Mouse (Mus musculus): ENCODE data around the gene Gm12184. TPM values are rescaled to one million over a fixed set of nuclear protein-coding genes. Genes with fewer than 3 reads are reported as not detected.
"Not testable (repeated sequence)": the region's sequence is repeated elsewhere in the genome, so short reads cannot be mapped to it uniquely, and the experiment has no call there.

Gm12184 gene
- 1.2 and 1.7 TPM in 2 replicates for polyA plus RNA-seq (2015; fragmentation: Nextera tagmentation; extraction: Ambion mirVana)

DNA sequence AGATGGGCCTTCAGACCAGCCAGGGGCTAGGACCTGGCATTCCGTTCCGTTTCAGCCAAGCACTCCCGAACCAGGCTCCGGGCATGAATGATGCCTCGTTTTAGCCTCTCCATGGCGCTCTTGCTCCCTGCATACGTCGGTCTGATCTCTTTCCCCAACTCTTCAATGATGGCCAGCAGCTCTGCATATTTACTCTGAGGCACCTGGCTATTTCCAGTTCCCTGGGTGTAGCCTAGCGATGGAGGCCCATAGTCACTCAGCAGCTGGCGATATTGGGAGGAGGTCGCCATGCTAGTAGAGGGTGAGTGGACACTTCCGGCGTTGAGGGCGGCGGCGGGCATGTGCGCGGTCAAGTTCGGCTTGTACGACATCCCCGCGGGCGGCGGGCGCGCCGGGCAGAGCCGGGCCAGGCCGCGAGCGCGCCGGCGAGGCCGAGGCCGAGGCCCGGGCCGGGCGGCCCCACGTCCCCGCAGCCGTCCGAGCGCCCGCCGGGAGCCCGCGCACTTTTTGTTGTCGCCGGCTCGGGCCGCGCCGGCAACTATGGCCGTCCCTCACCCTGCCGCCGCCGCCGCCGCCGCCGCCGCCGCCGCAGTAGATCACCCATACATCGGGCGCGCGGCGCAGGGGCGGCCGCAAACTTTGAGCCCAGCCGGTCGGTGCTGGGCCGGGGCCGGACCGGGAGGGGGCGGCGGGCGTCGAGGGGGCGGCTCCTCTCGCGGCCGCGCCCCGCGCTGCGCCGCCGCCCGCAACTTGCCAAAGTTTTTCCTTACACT lies at the start of gene Gm12184, which contains the start of gene Trim7:
TSS of gene Gm12184 (minus strand) at position 677 of the 773 bp plus-strand sequence.
TSS of gene Trim7 (plus strand) at position 162 of the 773 bp plus-strand sequence.
- H3K4me1 ChIP-seq (replicated peaks) = peaks cover 34% of the 10 kb centered on the region
- ATAC-seq (ENCODE audit: low read depth) = peak; percentile 74
- not testable (repeated sequence) for H3K27ac ChIP-seq; H3K9me3 ChIP-seq (replicated peaks); H3K36me3 ChIP-seq
- peaks cover 27% of the 10 kb centered on the region for H3K27me3 ChIP-seq
- H3K4me2 ChIP-seq = peak within 1 kb of the TSS; percentile 85
- 1% methylated on average over 37 of the region's 92 CpGs for WGBS (ENCODE audit: insufficient replicate concordance)
- H3K9ac ChIP-seq = peak within 1 kb of the TSS; percentile 64
- peak within 1 kb of the TSS; percentile 61 for H3K4me3 ChIP-seq (replicated peaks)
- DNase-seq = peak; percentile 49

DNA sequence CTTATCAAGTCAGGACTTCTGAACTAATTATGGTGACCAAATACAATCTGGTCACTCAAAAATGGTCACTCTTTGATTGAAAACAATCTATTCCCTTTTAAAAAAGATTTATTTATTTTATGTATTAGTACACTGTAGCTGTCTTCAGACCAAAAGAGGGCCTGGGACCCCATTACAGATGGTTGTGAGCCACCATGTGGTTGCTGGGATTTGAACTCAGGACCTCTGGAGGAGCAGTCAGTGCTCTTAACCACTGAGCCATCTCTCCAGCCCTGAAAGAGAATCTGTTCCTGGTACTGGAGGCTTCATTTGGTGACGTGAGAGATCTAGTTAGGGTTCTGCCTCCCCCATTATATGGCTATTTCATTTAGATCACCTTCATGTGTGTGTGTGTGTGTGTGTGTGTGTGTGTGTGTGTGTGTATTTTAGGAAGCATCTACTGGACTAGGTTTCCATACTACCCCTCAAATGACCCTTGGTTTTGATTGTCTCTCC lies 48.9 kb upstream of the Gm12184 start:
- not testable (repeated sequence) for H3K9ac ChIP-seq; H3K27ac ChIP-seq; H3K36me3 ChIP-seq; DNase-seq; ATAC-seq (ENCODE audit: low read depth); H3K4me2 ChIP-seq; H3K27me3 ChIP-seq; H3K9me3 ChIP-seq (replicated peaks); H3K4me3 ChIP-seq (replicated peaks)
- 47% methylated on average over 1 of the region's 1 CpGs for WGBS (ENCODE audit: insufficient replicate concordance)
- peaks cover 41% of the 10 kb centered on the region for H3K4me1 ChIP-seq (replicated peaks)

DNA sequence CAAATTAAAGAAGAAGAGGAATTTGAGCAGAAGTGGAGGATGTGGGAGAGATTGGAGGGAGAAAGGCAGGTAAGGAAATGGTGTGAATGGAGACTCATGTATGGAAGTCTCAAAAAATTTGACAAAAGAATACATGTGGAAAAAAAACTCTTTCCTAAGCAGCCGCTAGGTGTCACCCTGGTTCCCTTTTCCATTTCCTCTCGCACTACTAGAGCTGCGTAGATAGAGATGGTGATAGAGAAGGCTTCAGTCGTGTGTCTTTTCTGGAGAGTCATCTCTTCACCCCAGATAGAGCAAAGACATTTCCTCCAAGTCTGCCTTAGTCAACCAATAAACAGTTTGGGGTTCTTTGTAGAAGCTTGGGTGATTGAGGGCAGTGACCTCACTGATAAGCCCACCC lies 48.0 kb upstream of the Gm12184 start:
- Histone ChIP-seq H3K27me3 (no peaks in the 10 kb centered on the region), H3K36me3 (no peaks in the 10 kb centered on the region), H3K4me2 (peak overlapping the region; percentile 84), H3K9ac (peak overlapping the region; percentile 76; the same call in 1 of the 2 replicates), H3K9me3 (replicated peaks) (no peaks in the 10 kb centered on the region), H3K4me1 (replicated peaks) (peaks cover 50% of the 10 kb centered on the region), H3K27ac (peak overlapping the region; percentile 91), H3K4me3 (replicated peaks) (no peak overlapping the region)
- ATAC-seq (ENCODE audit: low read depth) = no peak
- DNase-seq = peak; percentile 52
- WGBS (ENCODE audit: insufficient replicate concordance) = 1% methylated on average over 4 of the region's 4 CpGs

DNA sequence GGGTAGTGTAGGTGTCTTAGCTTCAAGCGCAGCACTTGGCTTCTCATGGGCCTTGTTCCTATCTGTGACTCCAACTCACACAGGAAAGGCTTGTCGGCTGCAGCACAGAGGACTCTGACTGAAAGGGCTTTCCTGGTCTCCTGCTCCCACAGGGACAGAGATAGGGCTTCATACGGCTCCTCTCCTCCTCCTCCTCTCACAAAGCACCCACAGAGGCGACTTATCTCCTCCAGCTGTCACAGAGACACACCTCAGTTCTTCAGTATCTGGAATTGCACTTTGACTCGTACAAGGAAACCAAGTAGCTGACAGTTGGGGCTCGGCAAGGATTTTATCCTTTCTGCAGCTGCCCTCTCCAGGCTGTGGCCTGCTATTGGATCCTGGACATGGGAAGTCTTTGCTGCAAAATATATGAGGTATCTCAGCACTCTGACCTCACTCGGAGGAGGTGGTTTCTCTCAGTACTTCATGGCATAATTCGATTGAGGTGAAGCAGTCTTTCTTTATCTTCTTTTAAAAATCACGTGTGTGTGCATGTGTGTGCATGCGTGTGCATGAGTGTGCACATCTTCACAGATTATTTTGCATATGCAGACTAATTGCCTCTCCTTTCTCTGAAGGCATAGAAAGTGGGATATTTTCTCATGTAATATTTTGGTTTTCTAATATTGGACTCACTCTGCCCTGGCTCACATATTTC lies 47.3 kb upstream of the Gm12184 start:
- Histone ChIP-seq H3K4me3 (replicated peaks) (peak overlapping the region; percentile 24), H3K36me3 (no peaks in the 10 kb centered on the region), H3K9ac (peak overlapping the region; percentile 76), H3K27me3 (no peaks in the 10 kb centered on the region), H3K4me2 (peak overlapping the region; percentile 84), H3K27ac (peak overlapping the region; percentile 91), H3K4me1 (replicated peaks) (peaks cover 57% of the 10 kb centered on the region), H3K9me3 (replicated peaks) (no peaks in the 10 kb centered on the region)
- peak; percentile 74 for DNase-seq
- peak; percentile 86 for ATAC-seq (ENCODE audit: low read depth)
- 11% methylated on average over 10 of the region's 10 CpGs for WGBS (ENCODE audit: insufficient replicate concordance)

DNA sequence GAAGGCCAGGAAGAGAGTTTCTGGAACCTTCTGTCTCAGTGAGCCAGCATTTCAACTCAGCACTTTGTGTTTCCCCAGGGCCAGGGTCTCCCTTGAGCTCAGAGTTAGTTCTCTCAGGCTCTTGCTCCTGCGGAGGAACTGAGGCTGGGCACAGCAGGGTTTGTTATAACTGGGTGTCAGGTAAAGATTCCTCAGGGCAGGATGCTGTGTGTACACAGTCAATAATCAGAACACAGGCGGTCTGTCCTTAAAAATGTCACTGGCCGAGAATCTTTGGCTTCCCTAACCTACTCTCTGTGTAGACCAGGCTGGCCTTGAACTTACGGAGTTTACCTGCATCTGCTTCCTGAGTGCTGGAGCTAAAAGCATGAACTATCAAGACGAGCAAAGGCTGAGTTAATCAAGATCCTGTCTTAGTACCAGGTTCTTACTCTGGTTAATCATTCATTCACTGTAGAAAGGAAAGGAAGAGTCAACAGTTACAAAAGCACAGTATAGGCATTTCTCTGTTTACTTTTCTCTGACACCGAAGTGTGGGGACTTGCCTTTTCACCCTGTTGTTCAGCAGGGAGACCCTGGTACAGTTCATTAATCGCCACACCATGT lies 46.3 kb upstream of the Gm12184 start:
- Histone ChIP-seq H3K9me3 (replicated peaks) (no peaks in the 10 kb centered on the region), H3K4me2 (peak overlapping the region; percentile 84), H3K36me3 (peaks cover under 1% of the 10 kb centered on the region; the same call in 1 of the 2 replicates), H3K27ac (peak overlapping the region; percentile 91), H3K4me1 (replicated peaks) (peaks cover 64% of the 10 kb centered on the region), H3K27me3 (no peaks in the 10 kb centered on the region), H3K9ac (peak overlapping the region; percentile 76), H3K4me3 (replicated peaks) (peak overlapping the region; percentile 68)
- DNase-seq (no peak), ATAC-seq (ENCODE audit: low read depth) (peak; percentile 1; the same call in 1 of the 2 replicates)
- 55% methylated on average over 7 of the region's 7 CpGs for WGBS (ENCODE audit: insufficient replicate concordance)

DNA sequence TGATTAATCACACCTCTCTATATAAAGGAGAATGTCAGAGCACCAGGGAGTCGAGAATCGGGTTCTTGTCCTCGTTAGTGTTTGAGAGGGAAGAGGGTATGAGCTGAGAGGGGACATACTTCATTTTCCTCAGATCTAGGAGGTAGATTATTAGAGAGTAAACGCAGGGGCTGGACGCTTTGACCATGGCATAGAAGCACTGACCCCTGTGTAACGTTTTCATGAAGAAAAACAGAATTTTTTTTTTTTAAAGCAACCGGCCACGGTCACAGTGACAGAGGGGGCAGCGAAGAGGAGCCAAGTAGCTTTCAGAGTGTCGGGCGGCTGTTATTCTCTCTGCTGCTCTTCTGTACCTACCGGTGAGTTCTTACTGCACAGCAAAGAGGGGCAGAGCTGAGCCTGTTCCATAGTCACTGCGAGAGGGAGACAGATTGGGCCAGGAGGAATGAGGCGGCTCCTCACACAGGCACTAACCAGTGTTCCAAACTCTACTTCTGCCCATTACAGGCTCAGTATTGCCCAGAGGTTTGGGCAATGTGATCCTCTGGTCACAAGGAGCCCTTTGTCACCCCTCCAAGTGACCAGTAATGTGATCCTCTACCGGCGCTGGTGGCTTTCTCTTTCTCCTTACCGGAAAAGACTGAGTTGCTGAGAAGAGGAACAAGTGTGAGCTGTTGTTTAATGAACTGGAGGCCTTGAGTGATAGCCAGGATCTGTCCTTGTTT lies 45.5 kb upstream of the Gm12184 start:
- peaks cover 8% of the 10 kb centered on the region for H3K36me3 ChIP-seq
- peak overlapping the region; percentile 91 for H3K27ac ChIP-seq
- no peak for DNase-seq
- peak; percentile 16 for ATAC-seq (ENCODE audit: low read depth)
- H3K4me2 ChIP-seq = peak overlapping the region; percentile 84
- no peaks in the 10 kb centered on the region for H3K9me3 ChIP-seq (replicated peaks)
- H3K27me3 ChIP-seq = no peaks in the 10 kb centered on the region
- peak overlapping the region; percentile 68 for H3K4me3 ChIP-seq (replicated peaks)
- WGBS (ENCODE audit: insufficient replicate concordance) = 2% methylated on average over 17 of the region's 17 CpGs
- peak overlapping the region; percentile 76 for H3K9ac ChIP-seq
- peaks cover 64% of the 10 kb centered on the region for H3K4me1 ChIP-seq (replicated peaks)

DNA sequence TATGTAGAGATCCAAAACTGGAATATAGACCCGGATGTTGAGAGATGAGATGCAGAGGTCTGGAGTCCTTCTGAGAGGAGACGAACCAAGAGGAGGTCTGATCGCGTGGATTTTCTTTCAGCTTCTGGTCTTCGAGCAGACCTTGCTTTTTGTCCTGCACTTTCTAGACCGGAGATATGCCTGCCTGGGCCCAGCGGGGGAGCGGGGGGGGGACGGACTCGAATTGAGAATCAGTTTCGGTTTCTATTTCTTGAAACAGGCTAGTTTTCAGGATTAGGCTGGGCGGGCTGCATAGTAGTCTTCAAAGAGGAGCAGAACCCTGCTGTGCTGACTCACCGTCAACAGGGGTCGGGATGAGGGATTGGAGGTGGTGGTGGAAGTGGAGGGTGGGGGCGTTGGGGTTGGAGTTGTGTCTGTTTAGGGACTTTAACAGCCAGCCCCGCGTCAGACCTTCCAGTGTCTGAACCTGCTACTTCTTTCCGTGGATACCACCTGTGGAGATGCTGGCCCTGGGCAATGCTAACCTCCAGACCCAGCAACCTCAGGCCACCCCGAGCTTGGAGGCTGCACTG lies 44.8 kb upstream of the Gm12184 start, which contains the start of gene Irgm1:
TSS of gene Irgm1 (minus strand) at position 483 of the 572 bp plus-strand sequence.
- H3K27me3 ChIP-seq = no peaks in the 10 kb centered on the region
- peak within 1 kb of the TSS; percentile 76 for H3K9ac ChIP-seq
- peak within 1 kb of the TSS; percentile 84 for H3K4me2 ChIP-seq
- under 1% methylated on average over 19 of the region's 19 CpGs for WGBS (ENCODE audit: insufficient replicate concordance)
- H3K27ac ChIP-seq = peak within 1 kb of the TSS; percentile 91
- H3K4me3 ChIP-seq (replicated peaks) = peak within 1 kb of the TSS; percentile 68
- ATAC-seq (ENCODE audit: low read depth) (peak; percentile 49), DNase-seq (peak; percentile 61)
- peaks cover 64% of the 10 kb centered on the region for H3K4me1 ChIP-seq (replicated peaks)
- H3K9me3 ChIP-seq (replicated peaks) = no peaks in the 10 kb centered on the region
- peaks cover 15% of the 10 kb centered on the region for H3K36me3 ChIP-seq

DNA sequence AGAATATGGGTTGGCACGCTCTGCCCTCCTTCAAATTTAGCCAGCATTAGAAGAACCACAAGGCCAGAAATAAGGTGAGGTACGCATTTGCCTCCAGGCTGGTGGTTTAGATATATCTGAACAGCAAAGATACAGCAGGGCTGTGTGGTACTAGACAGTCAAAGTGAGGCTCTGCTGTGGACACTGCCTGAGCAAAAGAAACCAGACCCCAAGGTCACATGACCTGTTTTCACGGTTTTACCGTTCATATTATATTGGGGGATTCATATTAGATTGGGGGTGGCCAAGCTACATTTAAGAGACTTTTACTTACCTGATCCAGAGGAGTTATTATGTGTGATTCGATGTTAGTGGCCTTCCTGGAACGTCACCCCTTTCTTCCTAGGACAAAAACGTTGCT lies 44.3 kb upstream of the Gm12184 start:
- Histone ChIP-seq H3K4me1 (replicated peaks) (peaks cover 64% of the 10 kb centered on the region), H3K4me2 (peak overlapping the region; percentile 84), H3K27me3 (no peaks in the 10 kb centered on the region), H3K27ac (peak overlapping the region; percentile 91), H3K4me3 (replicated peaks) (peak overlapping the region; percentile 68), H3K36me3 (peaks cover 20% of the 10 kb centered on the region), H3K9ac (peak overlapping the region; percentile 76), H3K9me3 (replicated peaks) (no peaks in the 10 kb centered on the region)
- 0 out of 2 replicates have a peak, but pooled peaks have one; percentile 15 for ATAC-seq (ENCODE audit: low read depth)
- no peak for DNase-seq
- WGBS (ENCODE audit: insufficient replicate concordance) = 6% methylated on average over 7 of the region's 7 CpGs

DNA sequence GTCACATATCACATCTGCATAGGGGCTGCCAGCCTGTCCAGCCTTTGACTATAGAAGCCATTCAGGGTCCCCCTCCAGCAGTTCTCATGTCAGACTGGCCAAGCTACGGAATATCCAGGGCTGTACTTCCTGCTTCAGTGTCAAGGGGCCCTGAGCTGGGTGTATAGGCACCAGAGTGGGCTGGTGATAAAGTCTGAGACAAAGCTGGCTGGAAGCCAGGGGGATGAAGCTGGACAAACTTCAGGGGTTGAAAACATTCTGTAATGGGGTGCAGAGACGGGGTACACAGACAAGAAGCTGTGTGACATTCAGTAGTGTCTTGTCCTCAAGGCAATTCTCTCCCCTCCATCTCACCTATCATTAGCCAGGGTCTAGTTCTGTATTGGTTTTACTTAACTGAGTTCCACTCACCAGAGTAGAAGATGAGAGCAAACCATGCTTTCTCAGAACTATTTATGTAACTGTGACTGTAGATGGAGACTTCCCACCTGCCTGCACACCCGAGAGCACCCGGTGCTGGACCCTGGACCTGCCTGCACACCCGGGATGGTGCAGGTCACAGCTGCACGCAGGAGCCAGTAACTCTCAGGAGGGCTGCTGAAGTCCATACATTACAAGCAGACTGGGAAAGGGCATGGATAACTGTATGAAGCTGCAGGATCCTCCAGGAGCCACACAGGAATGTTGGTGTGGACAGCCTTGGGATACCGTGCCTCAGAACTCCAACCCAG lies 43.1 kb upstream of the Gm12184 start:
- WGBS (ENCODE audit: insufficient replicate concordance) = 38% methylated on average over 7 of the region's 7 CpGs
- no peak for DNase-seq

DNA sequence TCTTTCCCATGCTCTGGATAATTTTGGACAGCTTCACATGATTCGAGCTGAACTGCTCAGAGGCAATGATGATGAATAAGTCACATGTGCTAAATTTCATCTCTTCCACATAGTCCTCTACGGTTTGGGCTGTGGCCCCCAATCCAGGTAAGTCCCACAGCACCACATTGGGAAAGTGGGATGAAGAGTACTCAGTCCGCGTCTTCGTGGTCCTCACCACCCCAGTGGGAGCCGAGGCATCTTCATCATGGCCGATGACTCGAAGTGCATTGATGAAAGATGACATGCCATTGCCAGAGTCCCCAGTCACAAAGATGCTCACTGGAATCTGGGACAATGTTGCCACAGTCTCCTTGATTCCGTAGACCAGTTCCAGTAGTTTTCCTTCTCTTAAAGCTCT lies 40.0 kb upstream of the Gm12184 start:
- 85% methylated on average over 9 of the region's 9 CpGs for WGBS (ENCODE audit: insufficient replicate concordance)
- Histone ChIP-seq H3K4me2 (no peak overlapping the region), H3K4me3 (replicated peaks) (no peak overlapping the region), H3K4me1 (replicated peaks) (peaks cover 28% of the 10 kb centered on the region), H3K27me3 (no peaks in the 10 kb centered on the region), H3K9ac (no peak overlapping the region), H3K9me3 (replicated peaks) (no peaks in the 10 kb centered on the region), H3K36me3 (peaks cover 31% of the 10 kb centered on the region), H3K27ac (no peak overlapping the region)
- ATAC-seq (ENCODE audit: low read depth) (no peak), DNase-seq (no peak)

More for the DNA sequence above, 43.1 kb upstream of the Gm12184 start:
- no peaks in the 10 kb centered on the region for H3K9me3 ChIP-seq (replicated peaks)
- no peaks in the 10 kb centered on the region for H3K27me3 ChIP-seq
- H3K4me3 ChIP-seq (replicated peaks) = peak overlapping the region; percentile 68
- no peak for ATAC-seq (ENCODE audit: low read depth)
- H3K9ac ChIP-seq = peak overlapping the region; percentile 76
- H3K4me2 ChIP-seq = peak overlapping the region; percentile 84
- peaks cover 28% of the 10 kb centered on the region for H3K36me3 ChIP-seq
- peaks cover 58% of the 10 kb centered on the region for H3K4me1 ChIP-seq (replicated peaks)
- peak overlapping the region; percentile 91 for H3K27ac ChIP-seq

Measured in liver, embryonic 13.5 days (tissue).